Mouse (Mus musculus) spleen, adult 2 months (tissue): ENCODE data around the gene Sds. TPM values are rescaled to one million over a fixed set of nuclear protein-coding genes. Genes with fewer than 3 reads are reported as not detected.

Experiments used
- DNase-seq, 2 experiments: peaks; one replicate each; pipeline versions ENCODE4 v3.0.0 to v3.0.0-alpha.2; 2012 to 2021; ENCODE audit warnings: low spot score in 2 of 2, low read depth in 1 of 2
- H3K27ac ChIP-seq: fragments of 200-500 bp; 2 replicates; pipeline ENCODE4 v1.5.1; 2012; ENCODE audit warnings: low read length, inconsistent platforms; ENCODE audit not compliant: insufficient read depth
- H3K27me3 ChIP-seq: fragments of 200-500 bp; 2 replicates; pipeline ENCODE4 v1.6.1; 2012; ENCODE audit warnings: mild to moderate bottlenecking, moderate library complexity, low read length, inconsistent platforms; ENCODE audit not compliant: control insufficient read depth, insufficient read depth
- H3K36me3 ChIP-seq: fragments of 200-500 bp; 2 replicates; pipeline ENCODE4 v1.6.1; 2012; ENCODE audit warnings: mild to moderate bottlenecking, low read length, inconsistent platforms; ENCODE audit not compliant: control insufficient read depth, insufficient read depth
- H3K4me1 ChIP-seq: fragments of 200-500 bp; 2 replicates; pipeline ENCODE4 v1.6.1; 2011; ENCODE audit warnings: inconsistent platforms; ENCODE audit not compliant: control insufficient read depth, insufficient read depth, insufficient read length
- H3K4me3 ChIP-seq: fragments of 200-500 bp; 2 replicates; pipeline ENCODE4 v1.5.1; 2011; ENCODE audit warnings: mild to moderate bottlenecking, inconsistent platforms; ENCODE audit not compliant: insufficient read depth, insufficient read length; ENCODE audit errors: extremely low read depth
- CTCF ChIP-seq: fragments of 200-500 bp; IDR thresholded peaks from 2 replicates; pipeline ENCODE4 v1.5.1; 2011; ENCODE audit warnings: mild to moderate bottlenecking, inconsistent platforms; ENCODE audit not compliant: insufficient read depth, insufficient read length, insufficient replicate concordance; ENCODE audit errors: extremely low read depth
- POLR2A ChIP-seq: fragments of 200-500 bp; IDR thresholded peaks from 2 replicates; pipeline ENCODE4 v1.6.1; 2011; ENCODE audit warnings: low read depth, low read length, inconsistent platforms
- WGBS: fragments of 180-500 bp; shearing (Covaris S2); methylation state at CpG from one replicate; pipeline ENCODE4 v1.1.7; 2018; 5-methylcytosine and 5-hydroxymethylcytosine counted together
- polyA plus RNA-seq: library from polyadenylated mRNA; depleted of rRNA; stranded (reverse); fragments of >200 nt; gene quantifications from 2 replicates; pipeline ENCODE4 v1.2.3, GENCODE M21; 2012

The Sds gene
- polyA plus RNA-seq, 1 experiment, result not detected

- Histone ChIP-seq H3K4me3 (no peak overlapping the region), H3K4me1 (no peaks in the 10 kb centered on the region), H3K27me3 (no peaks in the 10 kb centered on the region), H3K27ac (no peak overlapping the region), H3K36me3 (no peaks in the 10 kb centered on the region)
- no peak for TF ChIP-seq POLR2A
- no peak for TF ChIP-seq CTCF
- 89% methylated on average over 6 of the region's 6 CpGs for WGBS
- no peak for DNase-seq
Observed at GRCm38 (mm10) chr5:120468830-120469229, 7.5 kb upstream of the Sds start.

GRCm38 (mm10) chr5:120471538-120471937 lies 4.8 kb upstream of the Sds start:
- no peaks in the 10 kb centered on the region for H3K27me3 ChIP-seq
- 67% methylated on average over 4 of the region's 4 CpGs for WGBS
- H3K4me1 ChIP-seq, result peaks cover 2% of the 10 kb centered on the region; the same call in 1 of the 2 replicates

GRCm38 (mm10) chr5:120472770-120473169 lies 3.6 kb upstream of the Sds start, which contains the start of gene Sdsl:
Gene Sdsl, minus strand, starts transcription at chr5:120472810.
- no peak within 1 kb of the TSS for H3K27ac ChIP-seq
- TF ChIP-seq CTCF, result no peak
- TF ChIP-seq POLR2A, result no peak
- no peaks in the 10 kb centered on the region for H3K27me3 ChIP-seq
- 81% methylated on average over 8 of the region's 8 CpGs for WGBS
- no peak for DNase-seq
- no peaks in the 10 kb centered on the region for H3K36me3 ChIP-seq
- H3K4me3 ChIP-seq, result no peak within 1 kb of the TSS
- H3K4me1 ChIP-seq, result peaks cover 2% of the 10 kb centered on the region; the same call in 1 of the 2 replicates

More at GRCm38 (mm10) chr5:120471538-120471937, 4.8 kb upstream of the Sds start:
- Histone ChIP-seq H3K36me3 (no peaks in the 10 kb centered on the region), H3K4me3 (no peak overlapping the region), H3K27ac (no peak overlapping the region)
- DNase-seq, result no peak
- TF ChIP-seq CTCF (no peak), POLR2A (no peak)

- 62% methylated on average over 2 of the region's 2 CpGs for WGBS
- no peak for DNase-seq
- H3K27me3 ChIP-seq, result no peaks in the 10 kb centered on the region
- H3K27ac ChIP-seq, result no peak overlapping the region
- H3K36me3 ChIP-seq, result no peaks in the 10 kb centered on the region
- no peak overlapping the region for H3K4me3 ChIP-seq
- TF ChIP-seq CTCF, result no peak
- TF ChIP-seq POLR2A, result no peak
- H3K4me1 ChIP-seq, result peaks cover 2% of the 10 kb centered on the region; the same call in 1 of the 2 replicates
Observed at GRCm38 (mm10) chr5:120473361-120473760, 3.0 kb upstream of the Sds start.

GRCm38 (mm10) chr5:120475861-120476260 lies 465 bp upstream of the Sds start:
- DNase-seq, result no peak
- Histone ChIP-seq H3K36me3 (no peaks in the 10 kb centered on the region), H3K27ac (no peak overlapping the region), H3K4me1 (peaks cover 2% of the 10 kb centered on the region; the same call in 1 of the 2 replicates), H3K4me3 (no peak overlapping the region), H3K27me3 (no peaks in the 10 kb centered on the region)
- no peak for TF ChIP-seq POLR2A
- no peak for TF ChIP-seq CTCF
- 67% methylated on average over 8 of the region's 8 CpGs for WGBS

- WGBS, result 86% methylated on average over 5 of the region's 5 CpGs
- no peak for TF ChIP-seq CTCF
- no peak for TF ChIP-seq POLR2A
- no peak for DNase-seq
- Histone ChIP-seq H3K27ac (no peak overlapping the region), H3K4me1 (peaks cover 2% of the 10 kb centered on the region; the same call in 1 of the 2 replicates), H3K36me3 (no peaks in the 10 kb centered on the region), H3K27me3 (no peaks in the 10 kb centered on the region), H3K4me3 (no peak overlapping the region)
Observed at GRCm38 (mm10) chr5:120477993-120478392, 1.7 kb downstream of the Sds start.

- no peaks in the 10 kb centered on the region for H3K36me3 ChIP-seq
- H3K4me3 ChIP-seq, result no peak overlapping the region
- H3K27me3 ChIP-seq, result no peaks in the 10 kb centered on the region
- H3K27ac ChIP-seq, result no peak overlapping the region
- TF ChIP-seq POLR2A, result no peak
- TF ChIP-seq CTCF, result no peak
- peaks cover 2% of the 10 kb centered on the region; the same call in 1 of the 2 replicates for H3K4me1 ChIP-seq
- no peak for DNase-seq
- WGBS, result 64% methylated on average over 4 of the region's 4 CpGs
Observed at GRCm38 (mm10) chr5:120479538-120479937, 3.2 kb downstream of the Sds start.
